Mouse (Mus musculus): ENCODE results near the gene Oas1g.

GRCm38 (mm10) chr5:120892243-120892660, 4.8 kb upstream of the Oas1g start:
- TF ChIP-seq CTCF (IDR thresholded peaks at IDR 0.05; ENCODE audit: low read depth, low read length) (no peak), POLR2A (IDR thresholded peaks at IDR 0.05; ENCODE audit: borderline replicate concordance, low read depth, low read length) (no peak)

Measured in bone marrow macrophage, adult 2 months (primary cell).